Comparison of ENCODE assay signal across 8 mouse cellular contexts in genomic region chr13:70883891-70884890, GRCm38 (mm10). TPM values are rescaled to one million over a fixed set of nuclear protein-coding genes. Genes with fewer than 3 reads are reported as not detected.
DNase-seq lines count a peak whose midpoint lies in the region; ATAC-seq and TF ChIP-seq lines count a peak whose summit lies in the region.

No protein-coding gene starts in this region.

- H3K27me3 ChIP-seq in kidney, embryonic 16.5 days (ENCODE audit: insufficient read depth, low read length) = no peaks in the 10 kb centered on the region
- H3K27me3 ChIP-seq in cerebellum, adult 2 months (ENCODE audit: control insufficient read depth, insufficient read depth, low read length) = no peaks in the 10 kb centered on the region; the same call in 1 of the 2 replicates
- H3K27me3 ChIP-seq in limb, embryonic 15.5 days = no peaks in the 10 kb centered on the region

- TF ChIP-seq CTCF in cerebellum, adult 2 months (IDR thresholded peaks at IDR 0.05; ENCODE audit: borderline replicate concordance, insufficient read depth, low read depth, low read length) = no peak

- peak overlapping the region; percentile 39 for H3K27ac ChIP-seq in kidney, embryonic 16.5 days (ENCODE audit: low read length)
- no peak overlapping the region for H3K27ac ChIP-seq in cerebellum, adult 2 months (ENCODE audit: insufficient read depth, low read length)
- no peak overlapping the region for H3K27ac ChIP-seq in limb, embryonic 15.5 days

- 61% methylated on average over 12 of the region's 12 CpGs for WGBS in kidney, embryonic 16.5 days
- 7% methylated on average over 12 of the region's 12 CpGs for WGBS in cerebellum, adult 2 months
- 57% methylated on average over 12 of the region's 12 CpGs for WGBS in limb, embryonic 15.5 days

- 0 out of 2 replicates have a peak overlapping the region, but pooled peaks have one; percentile 9 for H3K4me2 ChIP-seq in kidney, embryonic 16.5 days (replicated peaks; ENCODE audit: low read depth, low read length)
- no peak overlapping the region for H3K4me2 ChIP-seq in limb, embryonic 15.5 days

- DNase-seq in kidney, adult 11 months = no peak
- peak; percentile 64 to 76 for DNase-seq in cerebellum, adult 2 months
- DNase-seq in gastrocnemius, postnatal 36 days = peak; percentile 44 to 52
- DNase-seq in kidney, postnatal 10 days = peak; percentile 83
- DNase-seq in skeletal muscle tissue, adult 2 months (ENCODE audit: low read depth, low spot score) = peak; percentile 21
- DNase-seq in urinary bladder, postnatal 36 days (ENCODE audit: low spot score in 2 of 2) = no peak

- intact Hi-C loops in gastrocnemius, postnatal 36 days (cut with DNase I) = no loop called here

- peak; percentile 72; the same call in 1 of the 2 replicates for ATAC-seq in kidney, embryonic 16.5 days (ENCODE audit: low FRiP score, low TSS enrichment)
- 0 out of 2 replicates have a peak, but pooled peaks have one; percentile 69 for ATAC-seq in limb, embryonic 15.5 days (ENCODE audit: insufficient number of reproducible peaks, low FRiP score, low TSS enrichment, low read depth)

- H3K36me3 ChIP-seq in kidney, embryonic 16.5 days (ENCODE audit: insufficient read depth, low read length) = no peaks in the 10 kb centered on the region
- no peaks in the 10 kb centered on the region for H3K36me3 ChIP-seq in limb, embryonic 15.5 days

- H3K9ac ChIP-seq in kidney, embryonic 16.5 days (replicated peaks; ENCODE audit: low read length) = no peak overlapping the region
- no peak overlapping the region for H3K9ac ChIP-seq in limb, embryonic 15.5 days

- H3K4me1 ChIP-seq in kidney, embryonic 16.5 days (ENCODE audit: insufficient read depth, low read length) = peaks cover 4% of the 10 kb centered on the region; the same call in 1 of the 2 replicates
- peaks cover 4% of the 10 kb centered on the region; the same call in 1 of the 2 replicates for H3K4me1 ChIP-seq in cerebellum, adult 2 months (ENCODE audit: control insufficient read depth, insufficient read depth, low read length)
- no peaks in the 10 kb centered on the region for H3K4me1 ChIP-seq in limb, embryonic 15.5 days

- no peaks in the 10 kb centered on the region for H3K9me3 ChIP-seq in kidney, embryonic 16.5 days (ENCODE audit: low read length)
- no peaks in the 10 kb centered on the region for H3K9me3 ChIP-seq in limb, embryonic 15.5 days

- TF ChIP-seq POLR2A in cerebellum, adult 2 months (IDR thresholded peaks at IDR 0.05; ENCODE audit: borderline replicate concordance, insufficient read depth, low read length) = no peak

- no peak overlapping the region for H3K4me3 ChIP-seq in kidney, embryonic 16.5 days (ENCODE audit: low read length)
- no peak overlapping the region for H3K4me3 ChIP-seq in cerebellum, adult 2 months (replicated peaks; ENCODE audit: insufficient read depth, low read depth, low read length)
- H3K4me3 ChIP-seq in limb, embryonic 15.5 days = no peak overlapping the region

RNA-seq across cellular contexts. Expression of gene Adamts16, which starts 42.6 kb away (rescaled TPM):
- 18.9 and 19.6 TPM in 2 replicates for polyA plus RNA-seq in kidney, embryonic 16.5 days (2015; fragmentation: Nextera tagmentation; extraction: Ambion mirVana)
- polyA plus RNA-seq in cerebellum, adult 2 months (2012; rRNA removed) = 6.2 and 7.4 TPM in 2 replicates
- under 1 TPM; 0.38 to 0.44 TPM for total RNA-seq in gastrocnemius, postnatal 36 days (2021)
- 2.0 and 2.1 TPM in 2 replicates for polyA plus RNA-seq in limb, embryonic 15.5 days (2015; fragmentation: Nextera tagmentation; extraction: Ambion mirVana)

Comparison
In these comparisons a context has a peak if more than half of its experiments do, and no peak if none do; other contexts are left out.
1. DNase-seq: peak in cerebellum, adult 2 months (2 of 2), gastrocnemius, postnatal 36 days (2 of 2), kidney, postnatal 10 days (single experiment) and skeletal muscle tissue, adult 2 months (single experiment); none in kidney, adult 11 months (single experiment) and urinary bladder, postnatal 36 days (0 of 2).